ENCODE assay signal across 8 mouse cellular contexts in genomic region chr6:85588568-85588967, GRCm38 (mm10). TPM values are rescaled to one million over a fixed set of nuclear protein-coding genes. Genes with fewer than 3 reads are reported as not detected.
A peak's percentile ranks its signal among the peaks of the same experiment; 100 is the strongest.
DNase-seq lines count a peak whose midpoint lies in the region; ATAC-seq and TF ChIP-seq lines count a peak whose summit lies in the region.

No protein-coding gene starts in this region.

- H3K4me3 ChIP-seq in heart, embryonic 11.5 days (ENCODE audit: low read depth, low read length), result peak overlapping the region; percentile 72
- H3K4me3 ChIP-seq in ES-Bruce4 (ENCODE audit: low read depth, low read length), result no peak overlapping the region
- peak overlapping the region; percentile 76 for H3K4me3 ChIP-seq in macrophage (ENCODE audit: inconsistent target)

- H3K79me2 ChIP-seq in macrophage (ENCODE audit: inconsistent target), result peaks cover 31% of the 10 kb centered on the region; the same call in 1 of the 2 replicates

- no peaks in the 10 kb centered on the region for H3K36me3 ChIP-seq in heart, embryonic 11.5 days (ENCODE audit: control insufficient read depth, insufficient read depth, low read length)
- no peaks in the 10 kb centered on the region for H3K36me3 ChIP-seq in ES-Bruce4 (ENCODE audit: control insufficient read depth, insufficient read depth, low read length, poor library complexity, severe bottlenecking)
- H3K36me3 ChIP-seq in macrophage (ENCODE audit: inconsistent target), result no peaks in the 10 kb centered on the region

- TF ChIP-seq EP300 in ES-Bruce4 (IDR thresholded peaks at IDR 0.05; ENCODE audit: insufficient read depth, low read depth, low read length), result no peak

- no peak for TF ChIP-seq POLR2A in ES-Bruce4 (IDR thresholded peaks at IDR 0.05; ENCODE audit: insufficient read depth, low read length)

- peak overlapping the region; percentile 78; the same call in 1 of the 2 replicates for H3K9ac ChIP-seq in heart, embryonic 11.5 days (ENCODE audit: low read depth, low read length)
- H3K9ac ChIP-seq in ES-Bruce4 (ENCODE audit: low read depth, poor library complexity, severe bottlenecking), result peak overlapping the region; percentile 70

- H3K9me3 ChIP-seq in heart, embryonic 11.5 days (replicated peaks; ENCODE audit: control insufficient read depth, low read length), result no peaks in the 10 kb centered on the region
- no peaks in the 10 kb centered on the region for H3K9me3 ChIP-seq in ES-Bruce4 (replicated peaks; ENCODE audit: control insufficient read depth, insufficient read depth, low read length, poor library complexity, severe bottlenecking)

- WGBS in heart, embryonic 11.5 days (ENCODE audit: insufficient replicate concordance), result 21% methylated on average over 4 of the region's 4 CpGs
- WGBS in macrophage (ENCODE audit: missing documents), result 9% methylated on average over 4 of the region's 4 CpGs

- H3K27ac ChIP-seq in heart, embryonic 11.5 days (ENCODE audit: low read depth, low read length), result no peak overlapping the region
- no peak overlapping the region for H3K27ac ChIP-seq in ES-Bruce4 (ENCODE audit: insufficient read depth, low read length)
- H3K27ac ChIP-seq in macrophage, result no peak overlapping the region

- no peaks in the 10 kb centered on the region for H3K27me3 ChIP-seq in heart, embryonic 11.5 days (ENCODE audit: control insufficient read depth, insufficient read depth, low read length)
- no peaks in the 10 kb centered on the region for H3K27me3 ChIP-seq in ES-Bruce4 (ENCODE audit: control insufficient read depth, insufficient read depth, low read length, poor library complexity, severe bottlenecking)

- 0 out of 2 replicates have a peak, but pooled peaks cover 10% of the 10 kb centered on the region for H3K4me1 ChIP-seq in heart, embryonic 11.5 days (ENCODE audit: control insufficient read depth, insufficient read depth, low read length)
- no peaks in the 10 kb centered on the region for H3K4me1 ChIP-seq in ES-Bruce4 (ENCODE audit: control insufficient read depth, insufficient read depth, low read length)

- no peak for TF ChIP-seq CTCF in ES-Bruce4 (IDR thresholded peaks at IDR 0.05; ENCODE audit: low read depth, low read length)

- DNase-seq in heart, postnatal 4 days, result no peak
- no peak for DNase-seq in right cerebral cortex, postnatal 14 days
- no peak for DNase-seq in thymus, postnatal 14 days
- DNase-seq in urinary bladder, adult 2 months (ENCODE audit: low spot score), result no peak

- no peak for ATAC-seq in heart, embryonic 11.5 days (replicated peaks; ENCODE audit: insufficient number of reproducible peaks, low FRiP score, low TSS enrichment)
- peak; percentile 29 for ATAC-seq in granulocyte monocyte progenitor cell, adult 5-6 weeks (replicated peaks; ENCODE audit: poor library complexity, severe bottlenecking)

- peak overlapping the region; percentile 71 for H3K4me2 ChIP-seq in heart, embryonic 11.5 days

RNA-seq across cellular contexts. Expression of gene Alms1, which starts 1.2 kb away (rescaled TPM):
- polyA plus RNA-seq in heart, embryonic 11.5 days (2014; fragmentation: Nextera tagmentation; extraction: Ambion mirVana), result 4.3 and 4.7 TPM in 2 replicates
- total RNA-seq in heart, postnatal 4 days (2021), result 1 to 10 TPM; 5.8 to 6.5 TPM
- polyA plus RNA-seq in ES-Bruce4 (2011; ENCODE audit: insufficient read depth, insufficient read length, low read depth, missing spikeins) (19.2 and 21.0 TPM in 2 replicates), macrophage (2018) (1.1 to 2.6 TPM (median 1.5 TPM) in 3 replicates)
- 21.7 and 29.1 TPM in 2 replicates for total RNA-seq in granulocyte monocyte progenitor cell, adult 5-6 weeks (2014; fragmentation: Nextera tagmentation)
- total RNA-seq in granulocyte monocyte progenitor cell, adult 5-6 weeks (2017), result 18.4 and 20.2 TPM in 2 replicates
- total RNA-seq in macrophage (2018; cell fraction: chromatin; rRNA removed), result 10 to 100 TPM in 20 of 26 experiments, 1 to 10 TPM in 6; 5.7 to 47.4 (median 29.5) TPM
- 1 to 10 TPM; 1.1 to 3.9 (median 2.6) TPM for total RNA-seq in macrophage (2018; cell fraction: cytosol; rRNA removed)
- total RNA-seq in macrophage (2018; cell fraction: nucleus; rRNA removed), result 10 to 100 TPM in 16 of 26 experiments, 1 to 10 TPM in 10; 2.8 to 36.0 (median 13.2) TPM
- 2.5 and 3.3 TPM in 2 replicates for polyA plus RNA-seq in urinary bladder, adult 2 months (2012; rRNA removed)
